Mouse (Mus musculus) frontal cortex, postnatal 25 days (tissue): ENCODE measurements at regions not wholly inside any gene's neighbourhood (a gene's known extent, or its start where the extent isn't known, plus 50 kb on each side); places are given as distances from the start of the nearest gene placed in this dataset.

Source experiments
- DNase-seq, 2 experiments: peaks; one replicate each; pipeline ENCODE4 v3.0.0; 2022; ENCODE audit warnings: low spot score in 2 of 2

- no peak for DNase-seq
These were observed 125.7 kb downstream of the Plpp3 start for GRCm38 (mm10) chr4:105282681-105283462.

GRCm38 (mm10) chr4:105285431-105286013 lies 128.4 kb downstream of the Plpp3 start:
- DNase-seq, result no peak

- no peak for DNase-seq
These were observed 129.2 kb downstream of the Plpp3 start for GRCm38 (mm10) chr4:105286299-105286698.

- DNase-seq, result no peak
These were observed 129.7 kb downstream of the Plpp3 start for GRCm38 (mm10) chr4:105286809-105287208.

- DNase-seq, result no peak
These were observed 130.3 kb downstream of the Plpp3 start for GRCm38 (mm10) chr4:105287419-105287818.

GRCm38 (mm10) chr4:105289635-105290034 lies 132.5 kb downstream of the Plpp3 start:
- DNase-seq, result no peak

GRCm38 (mm10) chr4:105290847-105291475 lies 133.8 kb downstream of the Plpp3 start:
- DNase-seq, result no peak

GRCm38 (mm10) chr4:105291503-105291902 lies 134.4 kb downstream of the Plpp3 start:
- DNase-seq, result no peak

- no peak for DNase-seq
These were observed 142.2 kb downstream of the Plpp3 start for GRCm38 (mm10) chr4:105299358-105299757.

- DNase-seq, result no peak
These were observed 144.4 kb downstream of the Plpp3 start for GRCm38 (mm10) chr4:105301547-105301946.

- no peak for DNase-seq
These were observed 147.0 kb downstream of the Plpp3 start for GRCm38 (mm10) chr4:105304166-105304565.

- DNase-seq, result no peak
These were observed 148.8 kb downstream of the Plpp3 start for GRCm38 (mm10) chr4:105305931-105306330.

- DNase-seq, result no peak
These were observed 150.2 kb downstream of the Plpp3 start for GRCm38 (mm10) chr4:105307356-105307755.

GRCm38 (mm10) chr4:105307905-105308304 lies 150.8 kb downstream of the Plpp3 start:
- DNase-seq, result no peak

GRCm38 (mm10) chr4:105308971-105309488 lies 151.9 kb downstream of the Plpp3 start:
- no peak for DNase-seq

GRCm38 (mm10) chr4:105312643-105313042 lies 155.5 kb downstream of the Plpp3 start:
- DNase-seq, result no peak

- no peak for DNase-seq
These were observed 156.1 kb downstream of the Plpp3 start for GRCm38 (mm10) chr4:105313151-105313818.

- no peak for DNase-seq
These were observed 157.9 kb downstream of the Plpp3 start for GRCm38 (mm10) chr4:105315095-105315494.

- DNase-seq, result no peak
These were observed 159.5 kb downstream of the Plpp3 start for GRCm38 (mm10) chr4:105316478-105317206.

- DNase-seq, result no peak
These were observed 161.3 kb downstream of the Plpp3 start for GRCm38 (mm10) chr4:105318421-105318820.

- DNase-seq, result no peak
These were observed 166.3 kb downstream of the Plpp3 start for GRCm38 (mm10) chr4:105323446-105323845.
